Mouse (Mus musculus) midbrain, embryonic 14.5 days (tissue): ENCODE data around the gene Rad51b. TPM values are rescaled to one million over a fixed set of nuclear protein-coding genes. Genes with fewer than 3 reads are reported as not detected.
A peak's percentile ranks its signal among the peaks of the same experiment; 100 is the strongest.
"Not testable (repeated sequence)": the region's sequence is repeated elsewhere in the genome, so short reads cannot be mapped to it uniquely, and the experiment has no call there.

ENCODE experiments used
- ATAC-seq: fragments of 200-750 bp; cut with Nextera tagmentation; 2 replicates; pipeline ENCODE4 v1.8.0; 2017; ENCODE audit warnings: moderate number of reproducible peaks, moderate library complexity; ENCODE audit not compliant: low FRiP score, low TSS enrichment
- DNase-seq: peaks from one replicate; pipeline ENCODE4 v3.0.0-alpha.2; 2015
- H3K27ac ChIP-seq: fragments of 300-500 bp; sonication (generic); replicated peaks from 2 replicates; pipeline ENCODE4 v1.5.1; 2014; ENCODE audit warnings: mild to moderate bottlenecking, low read depth, low read length, moderate library complexity
- H3K27me3 ChIP-seq: fragments of 300-500 bp; sonication (generic); 2 replicates; pipeline ENCODE4 v1.6.1; 2014; ENCODE audit warnings: low read length, control low read depth, mixed read lengths; ENCODE audit not compliant: control insufficient read depth, insufficient read depth
- H3K36me3 ChIP-seq: fragments of 300-500 bp; sonication (generic); 2 replicates; pipeline ENCODE4 v1.6.1; 2014; ENCODE audit warnings: low read length, control low read depth; ENCODE audit not compliant: control insufficient read depth, insufficient read depth
- H3K4me1 ChIP-seq: fragments of 300-500 bp; sonication (generic); 2 replicates; pipeline ENCODE4 v1.6.1; 2014; ENCODE audit warnings: mild to moderate bottlenecking, antibody characterized with exemption, low read length, control low read depth; ENCODE audit not compliant: control insufficient read depth, insufficient read depth
- H3K4me2 ChIP-seq: fragments of 300-500 bp; sonication (generic); 2 replicates; pipeline ENCODE4 v1.6.1; 2014; ENCODE audit warnings: mild to moderate bottlenecking, low read length, moderate library complexity
- H3K4me3 ChIP-seq: fragments of 300-500 bp; sonication (generic); replicated peaks from 2 replicates; pipeline ENCODE4 v1.5.1; 2014; ENCODE audit warnings: low read depth, low read length
- H3K9ac ChIP-seq: fragments of 300-500 bp; sonication (generic); replicated peaks from 2 replicates; pipeline ENCODE4 v1.6.1; 2014; ENCODE audit warnings: mild to moderate bottlenecking, low read length, moderate library complexity
- H3K9me3 ChIP-seq: fragments of 300-500 bp; sonication (generic); 2 replicates; pipeline ENCODE4 v1.6.1; 2016; ENCODE audit warnings: low read length, control low read depth, mixed read lengths; ENCODE audit not compliant: control insufficient read depth
- WGBS: fragments of 180-500 bp; shearing (Covaris S2); extraction: QIAGEN DNeasy Blood & Tissue Kit; methylation state at CpG from one replicate; pipeline ENCODE4 v1.1.7; 2014; 5-methylcytosine and 5-hydroxymethylcytosine counted together
- polyA plus RNA-seq: library from polyadenylated mRNA; unstranded; fragments of >200 nt; fragmentation: Nextera tagmentation; extraction: Ambion mirVana; gene quantifications from 2 replicates; pipeline ENCODE4 v1.2.1, GENCODE M21; 2014

The Rad51b gene
- polyA plus RNA-seq, 1 experiment from 2014 or later, result 1.6 TPM

- Histone ChIP-seq H3K27ac (no peak overlapping the region), H3K27me3 (no peaks in the 10 kb centered on the region), H3K9ac (no peak overlapping the region), H3K9me3 (no peaks in the 10 kb centered on the region), H3K36me3 (no peaks in the 10 kb centered on the region), H3K4me1 (no peaks in the 10 kb centered on the region), H3K4me3 (no peak overlapping the region), H3K4me2 (no peak overlapping the region)
- DNase-seq (no peak), ATAC-seq (no peak)
- 95% methylated on average over 5 of the region's 5 CpGs for WGBS
These were observed 23.8 kb downstream of the Rad51b start for GRCm38 (mm10) chr12:79320895-79321294.

- not testable (repeated sequence) for H3K4me1 ChIP-seq, H3K27me3 ChIP-seq, H3K4me3 ChIP-seq, H3K27ac ChIP-seq, H3K9ac ChIP-seq, H3K9me3 ChIP-seq, ATAC-seq, H3K36me3 ChIP-seq, H3K4me2 ChIP-seq
- 77% methylated on average over 2 of the region's 2 CpGs for WGBS
- DNase-seq, result peak; percentile 80
These were observed 25.5 kb downstream of the Rad51b start for GRCm38 (mm10) chr12:79322539-79322938.

DNA sequence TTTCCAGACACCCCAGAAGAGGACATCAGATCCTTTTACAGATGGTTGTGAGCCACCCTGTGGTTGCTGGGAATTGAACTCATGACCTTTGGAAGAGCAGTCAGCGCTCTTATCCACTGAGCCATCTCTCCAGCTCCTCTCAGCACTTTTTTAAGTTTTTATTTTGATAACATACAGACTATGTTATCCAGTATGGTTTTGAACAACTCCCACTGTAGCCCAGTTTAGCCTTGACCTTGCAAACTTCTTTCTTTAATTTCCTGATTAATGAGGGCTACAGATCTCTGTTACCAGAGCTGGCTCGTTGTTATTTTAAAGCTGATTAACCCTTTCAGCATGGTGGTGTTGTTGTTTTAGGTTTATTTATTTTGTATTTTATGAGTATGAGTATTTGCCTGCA, 29.2 kb downstream of the Rad51b start:
- WGBS, result 69% methylated on average over 2 of the region's 2 CpGs
- no peak for ATAC-seq
- H3K9ac ChIP-seq, result no peak overlapping the region

GRCm38 (mm10) chr12:79326745-79327144, 29.7 kb downstream of the Rad51b start:
- no peak for ATAC-seq
- no peak overlapping the region for H3K4me3 ChIP-seq
- DNase-seq, result no peak
- H3K4me2 ChIP-seq, result no peak overlapping the region
- no peak overlapping the region for H3K9ac ChIP-seq
- 83% methylated on average over 2 of the region's 2 CpGs for WGBS
- H3K9me3 ChIP-seq, result no peaks in the 10 kb centered on the region
- H3K27ac ChIP-seq, result no peak overlapping the region
- H3K36me3 ChIP-seq, result no peaks in the 10 kb centered on the region
- H3K4me1 ChIP-seq, result no peaks in the 10 kb centered on the region
- H3K27me3 ChIP-seq, result no peaks in the 10 kb centered on the region

More for the DNA sequence above, 29.2 kb downstream of the Rad51b start:
- H3K36me3 ChIP-seq, result no peaks in the 10 kb centered on the region
- no peaks in the 10 kb centered on the region for H3K9me3 ChIP-seq
- no peak overlapping the region for H3K4me3 ChIP-seq
- no peak for DNase-seq
- H3K27ac ChIP-seq, result no peak overlapping the region
- no peaks in the 10 kb centered on the region for H3K27me3 ChIP-seq
- H3K4me2 ChIP-seq, result no peak overlapping the region
- H3K4me1 ChIP-seq, result no peaks in the 10 kb centered on the region

DNA sequence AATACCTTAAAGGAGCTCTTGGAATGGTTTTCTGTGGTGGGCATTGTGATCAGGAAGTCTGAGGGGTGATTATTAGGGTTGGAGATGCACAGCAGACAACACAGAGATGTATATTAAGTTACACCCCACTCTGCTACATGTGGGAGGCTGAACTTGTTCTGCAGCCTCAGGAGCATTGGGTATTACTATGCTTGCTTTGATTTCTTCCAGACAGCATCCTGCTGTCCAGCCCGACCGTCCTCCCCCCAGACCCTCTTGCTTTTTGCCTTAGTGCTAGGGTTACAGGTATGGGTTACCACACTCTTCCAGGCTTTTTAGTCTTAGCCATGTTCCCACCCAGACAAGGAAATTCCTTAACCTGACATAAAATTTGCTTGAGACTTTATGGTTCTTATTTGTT, 30.8 kb downstream of the Rad51b start:
- Histone ChIP-seq H3K9me3 (no peaks in the 10 kb centered on the region), H3K27me3 (no peaks in the 10 kb centered on the region), H3K27ac (no peak overlapping the region), H3K4me1 (no peaks in the 10 kb centered on the region), H3K4me2 (no peak overlapping the region), H3K9ac (no peak overlapping the region), H3K36me3 (no peaks in the 10 kb centered on the region), H3K4me3 (no peak overlapping the region)
- DNase-seq (no peak), ATAC-seq (no peak)
- WGBS, result 84% methylated on average over 2 of the region's 2 CpGs

GRCm38 (mm10) chr12:79330571-79330970, 33.5 kb downstream of the Rad51b start:
- 85% methylated on average over 2 of the region's 2 CpGs for WGBS
- Histone ChIP-seq H3K9me3 (no peaks in the 10 kb centered on the region), H3K4me2 (no peak overlapping the region), H3K27ac (no peak overlapping the region), H3K9ac (no peak overlapping the region), H3K4me1 (no peaks in the 10 kb centered on the region), H3K36me3 (no peaks in the 10 kb centered on the region), H3K4me3 (no peak overlapping the region), H3K27me3 (no peaks in the 10 kb centered on the region)
- ATAC-seq (no peak), DNase-seq (no peak)

GRCm38 (mm10) chr12:79331722-79332121, 34.6 kb downstream of the Rad51b start:
- H3K27ac ChIP-seq, result no peak overlapping the region
- no peaks in the 10 kb centered on the region for H3K4me1 ChIP-seq
- H3K36me3 ChIP-seq, result no peaks in the 10 kb centered on the region
- no peak overlapping the region for H3K4me3 ChIP-seq
- H3K9me3 ChIP-seq, result no peaks in the 10 kb centered on the region
- 93% methylated on average over 4 of the region's 4 CpGs for WGBS
- ATAC-seq (no peak), DNase-seq (no peak)
- H3K27me3 ChIP-seq, result no peaks in the 10 kb centered on the region
- H3K9ac ChIP-seq, result no peak overlapping the region
- no peak overlapping the region for H3K4me2 ChIP-seq

- H3K9me3 ChIP-seq, result no peaks in the 10 kb centered on the region
- ATAC-seq, result no peak
- no peak overlapping the region for H3K9ac ChIP-seq
- H3K27me3 ChIP-seq, result no peaks in the 10 kb centered on the region
- no peaks in the 10 kb centered on the region for H3K4me1 ChIP-seq
- H3K27ac ChIP-seq, result no peak overlapping the region
- 90% methylated on average over 8 of the region's 8 CpGs for WGBS
- H3K36me3 ChIP-seq, result no peaks in the 10 kb centered on the region
- H3K4me3 ChIP-seq, result no peak overlapping the region
- no peak overlapping the region for H3K4me2 ChIP-seq
- DNase-seq, result no peak
These were observed 41.7 kb downstream of the Rad51b start for GRCm38 (mm10) chr12:79338791-79339190.

GRCm38 (mm10) chr12:79340513-79340912, 43.4 kb downstream of the Rad51b start:
- Histone ChIP-seq H3K4me3 (no peak overlapping the region), H3K36me3 (no peaks in the 10 kb centered on the region), H3K9ac (no peak overlapping the region), H3K9me3 (no peaks in the 10 kb centered on the region), H3K27me3 (no peaks in the 10 kb centered on the region), H3K4me1 (no peaks in the 10 kb centered on the region), H3K4me2 (no peak overlapping the region), H3K27ac (no peak overlapping the region)
- 84% methylated on average over 6 of the region's 6 CpGs for WGBS
- DNase-seq (no peak), ATAC-seq (no peak)
